8 mouse cellular contexts compared by ENCODE assay signal in genomic region chr2:104711585-104712485, GRCm38 (mm10). TPM values are rescaled to one million over a fixed set of nuclear protein-coding genes. Genes with fewer than 3 reads are reported as not detected.
DNase-seq lines count a peak whose midpoint lies in the region; ATAC-seq and TF ChIP-seq lines count a peak whose summit lies in the region.

Gene Tcp11l1, minus strand, starts transcription at chr2:104712169.

- DNase-seq in A20 (ENCODE audit: low read depth, low spot score), result peak; percentile 68
- peak; percentile 75 for DNase-seq in kidney, postnatal 10 days
- DNase-seq in naive thymus-derived CD4-positive, alpha-beta T cell, adult 2 months (ENCODE audit: low read depth), result peak; percentile 12

- peaks cover 5% of the 10 kb centered on the region; the same call in 1 of the 2 replicates for H3K27me3 ChIP-seq in heart, embryonic 13.5 days (replicated peaks)
- peaks cover 46% of the 10 kb centered on the region for H3K27me3 ChIP-seq in liver, embryonic 12.5 days (replicated peaks)
- H3K27me3 ChIP-seq in stomach, embryonic 14.5 days (ENCODE audit: control insufficient read depth, insufficient read depth, low read length), result no peaks in the 10 kb centered on the region

- peak; percentile 70; the same call in 1 of the 2 replicates for ATAC-seq in heart, embryonic 13.5 days (ENCODE audit: extremely low read depth, insufficient number of reproducible peaks, low FRiP score, low TSS enrichment)
- peak; percentile 75 for ATAC-seq in liver, embryonic 12.5 days
- peak; percentile 89 for ATAC-seq in stomach, embryonic 14.5 days (ENCODE audit: insufficient number of reproducible peaks, insufficient read depth, low FRiP score, low read depth)

- H3K4me2 ChIP-seq in heart, embryonic 13.5 days, result peak within 1 kb of the TSS; percentile 83
- H3K4me2 ChIP-seq in liver, embryonic 12.5 days, result peak within 1 kb of the TSS; percentile 93
- peak within 1 kb of the TSS; percentile 66 for H3K4me2 ChIP-seq in stomach, embryonic 14.5 days (replicated peaks; ENCODE audit: low read depth, low read length)

- H3K4me1 ChIP-seq in bone marrow, adult 2 months (ENCODE audit: control insufficient read depth, insufficient read depth, low read length), result no peaks in the 10 kb centered on the region
- no peaks in the 10 kb centered on the region for H3K4me1 ChIP-seq in embryonic fibroblast, embryonic 13.5 days (ENCODE audit: control insufficient read depth, insufficient read depth, low read length)
- peaks cover 26% of the 10 kb centered on the region for H3K4me1 ChIP-seq in heart, embryonic 13.5 days
- peaks cover 17% of the 10 kb centered on the region; the same call in 1 of the 2 replicates for H3K4me1 ChIP-seq in liver, embryonic 12.5 days
- H3K4me1 ChIP-seq in stomach, embryonic 14.5 days (ENCODE audit: control insufficient read depth, insufficient read depth, low read length), result 0 out of 2 replicates have a peak, but pooled peaks cover 4% of the 10 kb centered on the region

- no peak for TF ChIP-seq CTCF in bone marrow, adult 2 months (IDR thresholded peaks at IDR 0.05; ENCODE audit: control insufficient read depth, insufficient read depth, low read length)
- no peak for TF ChIP-seq CTCF in embryonic fibroblast, embryonic 13.5 days (IDR thresholded peaks at IDR 0.05; ENCODE audit: borderline replicate concordance, insufficient read depth, low read length)

- no peaks in the 10 kb centered on the region for H3K9me3 ChIP-seq in heart, embryonic 13.5 days
- no peaks in the 10 kb centered on the region for H3K9me3 ChIP-seq in liver, embryonic 12.5 days (replicated peaks)
- no peaks in the 10 kb centered on the region for H3K9me3 ChIP-seq in stomach, embryonic 14.5 days (ENCODE audit: control insufficient read depth, low read depth, low read length)

- peak within 1 kb of the TSS; percentile 55 for H3K4me3 ChIP-seq in bone marrow, adult 2 months (replicated peaks; ENCODE audit: control insufficient read depth, low read depth, low read length)
- H3K4me3 ChIP-seq in embryonic fibroblast, embryonic 13.5 days (ENCODE audit: insufficient read depth, low read length), result peak within 1 kb of the TSS; percentile 49
- peak within 1 kb of the TSS; percentile 83 for H3K4me3 ChIP-seq in heart, embryonic 13.5 days
- H3K4me3 ChIP-seq in liver, embryonic 12.5 days, result peak within 1 kb of the TSS; percentile 74
- H3K4me3 ChIP-seq in stomach, embryonic 14.5 days (ENCODE audit: low read depth, low read length), result peak within 1 kb of the TSS; percentile 59

- no peak for TF ChIP-seq POLR2A in bone marrow, adult 2 months (IDR thresholded peaks at IDR 0.05; ENCODE audit: borderline replicate concordance, control insufficient read depth, low read depth, low read length)
- TF ChIP-seq POLR2A in embryonic fibroblast, embryonic 13.5 days (IDR thresholded peaks at IDR 0.05; ENCODE audit: low read depth, low read length), result peak; percentile 15

- no peak within 1 kb of the TSS; the same call in 1 of the 2 replicates for H3K27ac ChIP-seq in bone marrow, adult 2 months (ENCODE audit: control insufficient read depth, insufficient read depth, low read depth, low read length, poor library complexity)
- H3K27ac ChIP-seq in embryonic fibroblast, embryonic 13.5 days (ENCODE audit: insufficient read depth, low read length), result peak within 1 kb of the TSS; percentile 13; the same call in 1 of the 2 replicates
- H3K27ac ChIP-seq in heart, embryonic 13.5 days (replicated peaks), result peak within 1 kb of the TSS; percentile 61
- 0 out of 2 replicates have a peak within 1 kb of the TSS, but pooled peaks have one; percentile 26 for H3K27ac ChIP-seq in liver, embryonic 12.5 days
- peak within 1 kb of the TSS; percentile 70 for H3K27ac ChIP-seq in stomach, embryonic 14.5 days (ENCODE audit: low read length)

- under 1% methylated on average over 98 of the region's 99 CpGs for WGBS in bone marrow, adult 2 months
- WGBS in heart, embryonic 13.5 days, result under 1% methylated on average over 94 of the region's 99 CpGs
- WGBS in liver, embryonic 12.5 days (ENCODE audit: insufficient replicate concordance), result under 1% methylated on average over 85 of the region's 99 CpGs
- WGBS in stomach, embryonic 14.5 days, result under 1% methylated on average over 78 of the region's 99 CpGs

- no peaks in the 10 kb centered on the region for H3K36me3 ChIP-seq in heart, embryonic 13.5 days
- no peaks in the 10 kb centered on the region for H3K36me3 ChIP-seq in liver, embryonic 12.5 days
- no peaks in the 10 kb centered on the region; the same call in 1 of the 2 replicates for H3K36me3 ChIP-seq in stomach, embryonic 14.5 days (ENCODE audit: control insufficient read depth, insufficient read depth, low read length)

- peak within 1 kb of the TSS; percentile 90 for H3K9ac ChIP-seq in heart, embryonic 13.5 days
- H3K9ac ChIP-seq in liver, embryonic 12.5 days, result peak within 1 kb of the TSS; percentile 71
- H3K9ac ChIP-seq in stomach, embryonic 14.5 days (replicated peaks; ENCODE audit: low read depth, low read length), result peak within 1 kb of the TSS; percentile 67

RNA-seq across cellular contexts. Expression of gene Tcp11l1, which starts in this region (rescaled TPM):
- polyA plus RNA-seq in bone marrow, adult 2 months (2011; ENCODE audit: insufficient read depth, insufficient read length, low replicate concordance, missing spikeins), result 2.7 and 3.9 TPM in 2 replicates
- 22.0 and 29.8 TPM in 2 replicates for polyA plus RNA-seq in embryonic fibroblast, embryonic 13.5 days (2011; ENCODE audit: insufficient read length, low read depth, missing spikeins)
- 25.6 and 32.2 TPM in 2 replicates for polyA plus RNA-seq in heart, embryonic 13.5 days (2015; fragmentation: Nextera tagmentation; extraction: Ambion mirVana)
- 11.0 and 12.2 TPM in 2 replicates for polyA plus RNA-seq in liver, embryonic 12.5 days (2016; fragmentation: Nextera tagmentation; extraction: Ambion mirVana)
- 46.1 and 55.2 TPM in 2 replicates for polyA plus RNA-seq in stomach, embryonic 14.5 days (2014; fragmentation: Nextera tagmentation; extraction: Ambion mirVana)

Comparison
In these comparisons a context has a peak if more than half of its experiments do, and no peak if none do; other contexts are left out.
1. DNase-seq: peak in every context shown above with its lines; median percentile 75 in kidney, postnatal 10 days; 68 in A20; 12 in naive thymus-derived CD4-positive, alpha-beta T cell, adult 2 months.